24 mouse cellular contexts compared by ENCODE assay signal in genomic region chr14:76324246-76324645, GRCm38 (mm10).
DNase-seq lines count a peak whose midpoint lies in the region; ATAC-seq lines count a peak whose summit lies in the region.
"Had no signal": no experiment of that assay in that cellular context is flagged by ENCODE, and none has a peak within 500 bp of the region (broad histone marks: within the 10 kb centered on the region; RNA-seq: fewer than 3 reads in every experiment).

No protein-coding gene starts in this region.

- ATAC-seq in embryonic facial prominence, embryonic 13.5 days (ENCODE audit: insufficient number of reproducible peaks, insufficient read depth, low FRiP score, low TSS enrichment, low read depth): no peak
- no peak for ATAC-seq in embryonic facial prominence, embryonic 14.5 days (ENCODE audit: low read depth)
- ATAC-seq: activated CD4-positive, CD25-positive, alpha-beta regulatory T cell, adult 4 months; CD4-positive, CD25-positive, alpha-beta regulatory T cell, adult 4 months; forebrain, embryonic 15.5 days; intestine, postnatal 0 days had no signal

- H3K9me3 ChIP-seq in embryonic facial prominence, embryonic 13.5 days: no peaks in the 10 kb centered on the region
- H3K9me3 ChIP-seq in embryonic facial prominence, embryonic 10.5 days: no peaks in the 10 kb centered on the region
- no peaks in the 10 kb centered on the region for H3K9me3 ChIP-seq in embryonic facial prominence, embryonic 14.5 days (ENCODE audit: control insufficient read depth, low read length)
- H3K9me3 ChIP-seq: forebrain, embryonic 12.5 days; forebrain, embryonic 15.5 days; heart, embryonic 10.5 days; hindbrain, embryonic 12.5 days; hindbrain, embryonic 15.5 days had no signal

- no peak overlapping the region for H3K9ac ChIP-seq in embryonic facial prominence, embryonic 13.5 days
- no peak overlapping the region for H3K9ac ChIP-seq in embryonic facial prominence, embryonic 14.5 days (ENCODE audit: low read depth, low read length)
- H3K9ac ChIP-seq: forebrain, embryonic 12.5 days; forebrain, embryonic 15.5 days; hindbrain, embryonic 12.5 days; hindbrain, embryonic 15.5 days had no signal

- peaks cover 10% of the 10 kb centered on the region for H3K4me1 ChIP-seq in embryonic facial prominence, embryonic 13.5 days
- H3K4me1 ChIP-seq in embryonic facial prominence, embryonic 10.5 days: 0 out of 2 replicates have a peak, but pooled peaks cover 4% of the 10 kb centered on the region
- peaks cover 6% of the 10 kb centered on the region; the same call in 1 of the 2 replicates for H3K4me1 ChIP-seq in embryonic facial prominence, embryonic 14.5 days (ENCODE audit: control insufficient read depth, insufficient read depth, low read length)
- H3K4me1 ChIP-seq: forebrain, embryonic 12.5 days; forebrain, embryonic 15.5 days; heart, embryonic 10.5 days; hindbrain, embryonic 12.5 days; hindbrain, embryonic 15.5 days had no signal

- no peaks in the 10 kb centered on the region for H3K27me3 ChIP-seq in embryonic facial prominence, embryonic 13.5 days
- no peaks in the 10 kb centered on the region for H3K27me3 ChIP-seq in embryonic facial prominence, embryonic 10.5 days (replicated peaks; ENCODE audit: low read depth, poor library complexity, severe bottlenecking)
- no peaks in the 10 kb centered on the region for H3K27me3 ChIP-seq in embryonic facial prominence, embryonic 14.5 days (replicated peaks; ENCODE audit: control insufficient read depth, insufficient read depth, low read length)
- H3K27me3 ChIP-seq: forebrain, embryonic 12.5 days; forebrain, embryonic 15.5 days; hindbrain, embryonic 12.5 days; hindbrain, embryonic 15.5 days had no signal

- H3K4me3 ChIP-seq in embryonic facial prominence, embryonic 13.5 days: no peak overlapping the region
- no peak overlapping the region for H3K4me3 ChIP-seq in embryonic facial prominence, embryonic 10.5 days
- H3K4me3 ChIP-seq in embryonic facial prominence, embryonic 14.5 days (ENCODE audit: low read depth, low read length): no peak overlapping the region
- H3K4me3 ChIP-seq: erythroblast, embryonic 14.5 days; forebrain, embryonic 12.5 days; forebrain, embryonic 15.5 days; heart, adult 2 months; heart, embryonic 10.5 days; hindbrain, embryonic 12.5 days; hindbrain, embryonic 15.5 days had no signal

- DNase-seq in adrenal gland, postnatal 10 days: peak; percentile 26
- DNase-seq in adrenal gland, adult 18-20 months (ENCODE audit: low spot score in 2 of 2): no peak
- DNase-seq in embryonic facial prominence, embryonic 10.5 days (ENCODE audit: low spot score): no peak
- DNase-seq in ovary, adult 18-20 months (ENCODE audit: low spot score): peak; percentile 7
- DNase-seq in ovary, postnatal 36 days (ENCODE audit: low spot score): no peak
- DNase-seq in embryonic facial prominence, embryonic 14.5 days (ENCODE audit: low spot score): peak; percentile 80
- DNase-seq in frontal cortex, postnatal 10 days (ENCODE audit: low spot score in 2 of 2): no peak
- DNase-seq: cerebellum, adult 11-12 months; cerebellum, adult 8-10 months; cerebellum, postnatal 36 days; embryo, embryonic 11 days; gastrocnemius, postnatal 14 days; heart, adult 2 months; kidney, adult 2 months had no signal

- H3K4me2 ChIP-seq in embryonic facial prominence, embryonic 13.5 days: no peak overlapping the region
- no peak overlapping the region for H3K4me2 ChIP-seq in embryonic facial prominence, embryonic 14.5 days (ENCODE audit: low read depth, low read length)
- H3K4me2 ChIP-seq: forebrain, embryonic 12.5 days; forebrain, embryonic 15.5 days; hindbrain, embryonic 12.5 days; hindbrain, embryonic 15.5 days had no signal

- H3K36me3 ChIP-seq in embryonic facial prominence, embryonic 13.5 days: no peaks in the 10 kb centered on the region
- H3K36me3 ChIP-seq in embryonic facial prominence, embryonic 10.5 days (replicated peaks): no peaks in the 10 kb centered on the region
- H3K36me3 ChIP-seq in embryonic facial prominence, embryonic 14.5 days (ENCODE audit: control insufficient read depth, insufficient read depth, low read length): no peaks in the 10 kb centered on the region
- H3K36me3 ChIP-seq: forebrain, embryonic 12.5 days; forebrain, embryonic 15.5 days; heart, embryonic 10.5 days; hindbrain, embryonic 12.5 days; hindbrain, embryonic 15.5 days had no signal

- whole genome bisulfite sequencing in embryonic facial prominence, embryonic 13.5 days: 57% methylated on average over 1 of the region's 1 CpGs
- 90% methylated on average over 1 of the region's 1 CpGs for WGBS in embryonic facial prominence, embryonic 10.5 days
- WGBS in embryonic facial prominence, embryonic 14.5 days: 83% methylated on average over 1 of the region's 1 CpGs

- H3K27ac ChIP-seq in embryonic facial prominence, embryonic 13.5 days: peak overlapping the region; percentile 34
- no peak overlapping the region for H3K27ac ChIP-seq in embryonic facial prominence, embryonic 10.5 days (replicated peaks)
- no peak overlapping the region for H3K27ac ChIP-seq in embryonic facial prominence, embryonic 14.5 days (replicated peaks; ENCODE audit: low read depth, low read length)
- H3K27ac ChIP-seq: forebrain, embryonic 12.5 days; forebrain, embryonic 15.5 days; heart, adult 2 months; heart, embryonic 10.5 days; hindbrain, embryonic 12.5 days; hindbrain, embryonic 15.5 days had no signal

Comparison
In these comparisons a context has a peak if more than half of its experiments do, and no peak if none do; other contexts are left out.
1. DNase-seq: peak in adrenal gland, postnatal 10 days (single experiment), ovary, adult 18-20 months (single experiment) and embryonic facial prominence, embryonic 14.5 days (single experiment); none in adrenal gland, adult 18-20 months (0 of 2), embryonic facial prominence, embryonic 10.5 days (single experiment), ovary, postnatal 36 days (single experiment) and frontal cortex, postnatal 10 days (0 of 2).